Mouse (Mus musculus): ENCODE results near the gene Srpk2.

- no peak for TF ChIP-seq POLR2A (IDR thresholded peaks at IDR 0.05; ENCODE audit: borderline replicate concordance, control insufficient read depth, low read depth, low read length)
- no peak for TF ChIP-seq CTCF (IDR thresholded peaks at IDR 0.05; ENCODE audit: control insufficient read depth, insufficient read depth, low read length)
Measured at GRCm38 (mm10) chr5:23599171-23599570, 85.2 kb downstream of the Srpk2 start.
